Mouse (Mus musculus) stomach, postnatal 0 days (tissue): ENCODE data around the gene Copz2. TPM values are rescaled to one million over a fixed set of nuclear protein-coding genes. Genes with fewer than 3 reads are reported as not detected.

Experiments used
- ATAC-seq: fragments of 200-750 bp; cut with Nextera tagmentation; 2 replicates; pipeline ENCODE4 v1.8.0; 2017; ENCODE audit not compliant: low FRiP score, low TSS enrichment
- DNase-seq: peaks from one replicate; pipeline ENCODE4 v3.0.0-alpha.2; 2016; ENCODE audit warnings: low spot score
- H3K27ac ChIP-seq: fragments of 300-500 bp; sonication (generic); replicated peaks from 2 replicates; pipeline ENCODE4 v1.5.1; 2014; ENCODE audit warnings: mild to moderate bottlenecking, control low read depth
- H3K27me3 ChIP-seq: fragments of 300-500 bp; sonication (generic); 2 replicates; pipeline ENCODE4 v1.6.1; 2014; ENCODE audit warnings: low read length; ENCODE audit not compliant: control insufficient read depth, insufficient read depth
- H3K36me3 ChIP-seq: fragments of 300-500 bp; sonication (generic); 2 replicates; pipeline ENCODE4 v1.6.1; 2014; ENCODE audit warnings: low read length, mixed read lengths; ENCODE audit not compliant: control insufficient read depth, insufficient read depth
- H3K4me1 ChIP-seq: fragments of 300-500 bp; sonication (generic); replicated peaks from 2 replicates; pipeline ENCODE4 v1.6.1; 2014; ENCODE audit warnings: antibody characterized with exemption; ENCODE audit not compliant: control insufficient read depth, insufficient read depth
- H3K4me2 ChIP-seq: fragments of 300-500 bp; sonication (generic); replicated peaks from 2 replicates; pipeline ENCODE4 v1.6.1; 2014; ENCODE audit warnings: low read depth, mild to moderate bottlenecking, control low read depth, moderate library complexity
- H3K4me3 ChIP-seq: fragments of 300-500 bp; sonication (generic); 2 replicates; pipeline ENCODE4 v1.5.1; 2014; ENCODE audit warnings: low read depth, low read length, control low read depth
- H3K9ac ChIP-seq: fragments of 300-500 bp; sonication (generic); 2 replicates; pipeline ENCODE4 v1.6.1; 2014; ENCODE audit warnings: mild to moderate bottlenecking, low read length, control low read depth, mixed read lengths
- H3K9me3 ChIP-seq: fragments of 300-500 bp; sonication (generic); 2 replicates; pipeline ENCODE4 v1.6.1; 2016; ENCODE audit warnings: low read length; ENCODE audit not compliant: control insufficient read depth
- CTCF ChIP-seq: IDR thresholded peaks from 2 replicates; pipeline ENCODE4 v1.5.1; 2016; ENCODE audit warnings: antibody characterized with exemption, low read depth, mild to moderate bottlenecking, moderate library complexity
- EP300 ChIP-seq: optimal IDR thresholded peaks from 2 replicates; pipeline ENCODE3; 2016; ENCODE audit warnings: antibody characterized with exemption
- WGBS: fragments of 180-500 bp; shearing (Covaris S2); extraction: QIAGEN DNeasy Blood & Tissue Kit; methylation state at CpG from one replicate; pipeline ENCODE4 v1.1.7; 2014; 5-methylcytosine and 5-hydroxymethylcytosine counted together
- polyA plus RNA-seq: library from polyadenylated mRNA; unstranded; fragments of >200 nt; fragmentation: Nextera tagmentation; extraction: Ambion mirVana; gene quantifications from 2 replicates; pipeline ENCODE4 v1.2.1, GENCODE M21; 2015

Gene Copz2
- polyA plus RNA-seq, 1 experiment from 2014 or later = 95.1 TPM

DNA sequence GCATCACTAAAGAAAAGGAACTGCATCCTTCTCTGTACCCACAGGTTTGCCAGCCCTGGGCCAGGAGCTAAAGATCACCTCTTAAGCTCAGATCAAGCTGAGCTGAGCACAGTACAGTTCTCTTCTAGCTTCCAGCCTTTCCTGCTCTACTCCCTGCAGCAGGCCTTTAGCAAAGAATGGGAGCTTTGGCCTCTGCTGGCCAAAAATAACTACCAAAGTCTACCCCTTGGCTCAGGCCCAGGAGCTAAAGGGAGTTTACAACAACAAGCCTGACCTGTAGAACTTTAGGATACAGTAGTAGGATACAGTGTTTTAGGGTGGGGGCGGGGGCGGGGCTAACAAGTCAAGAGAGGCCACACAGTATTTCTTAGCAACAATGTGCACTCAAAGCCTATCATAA is 23.2 kb upstream of the Copz2 start:
- Histone ChIP-seq H3K27ac (no peak overlapping the region; the same call in 1 of the 2 replicates), H3K36me3 (peaks cover 3% of the 10 kb centered on the region), H3K4me3 (no peak overlapping the region), H3K27me3 (no peaks in the 10 kb centered on the region), H3K4me1 (peaks cover 22% of the 10 kb centered on the region), H3K9me3 (no peaks in the 10 kb centered on the region), H3K9ac (0 out of 2 replicates have a peak overlapping the region, but pooled peaks have one; percentile 14), H3K4me2 (peak overlapping the region; percentile 29)
- DNase-seq (no peak), ATAC-seq (no peak)
- TF ChIP-seq CTCF = no peak
- TF ChIP-seq EP300 = no peak
- WGBS = 60% methylated on average over 2 of the region's 2 CpGs

GRCm38 (mm10) chr11:96827062-96827581 is 22.5 kb upstream of the Copz2 start:
- H3K27ac ChIP-seq = peak overlapping the region; percentile 30; the same call in 1 of the 2 replicates
- no peaks in the 10 kb centered on the region for H3K27me3 ChIP-seq
- H3K4me3 ChIP-seq = no peak overlapping the region
- H3K4me2 ChIP-seq = peak overlapping the region; percentile 31
- H3K36me3 ChIP-seq = no peaks in the 10 kb centered on the region
- H3K9me3 ChIP-seq = no peaks in the 10 kb centered on the region
- H3K9ac ChIP-seq = peak overlapping the region; percentile 35
- WGBS = 57% methylated on average over 12 of the region's 12 CpGs
- peaks cover 22% of the 10 kb centered on the region for H3K4me1 ChIP-seq
- ATAC-seq = no peak
- no peak for TF ChIP-seq EP300
- no peak for TF ChIP-seq CTCF
- no peak for DNase-seq

- TF ChIP-seq CTCF (no peak), EP300 (no peak)
- H3K27me3 ChIP-seq = no peaks in the 10 kb centered on the region
- H3K9me3 ChIP-seq = no peaks in the 10 kb centered on the region
- no peaks in the 10 kb centered on the region for H3K36me3 ChIP-seq
- H3K4me1 ChIP-seq = peaks cover 22% of the 10 kb centered on the region
- no peak for DNase-seq
- H3K4me2 ChIP-seq = peak overlapping the region; percentile 31; the same call in 1 of the 2 replicates
- 59% methylated on average over 9 of the region's 9 CpGs for WGBS
- no peak for ATAC-seq
- no peak overlapping the region for H3K27ac ChIP-seq
- H3K4me3 ChIP-seq = 0 out of 2 replicates have a peak overlapping the region, but pooled peaks have one; percentile 8
- 0 out of 2 replicates have a peak overlapping the region, but pooled peaks have one; percentile 31 for H3K9ac ChIP-seq
Measured at GRCm38 (mm10) chr11:96827917-96828316, 21.8 kb upstream of the Copz2 start.

DNA sequence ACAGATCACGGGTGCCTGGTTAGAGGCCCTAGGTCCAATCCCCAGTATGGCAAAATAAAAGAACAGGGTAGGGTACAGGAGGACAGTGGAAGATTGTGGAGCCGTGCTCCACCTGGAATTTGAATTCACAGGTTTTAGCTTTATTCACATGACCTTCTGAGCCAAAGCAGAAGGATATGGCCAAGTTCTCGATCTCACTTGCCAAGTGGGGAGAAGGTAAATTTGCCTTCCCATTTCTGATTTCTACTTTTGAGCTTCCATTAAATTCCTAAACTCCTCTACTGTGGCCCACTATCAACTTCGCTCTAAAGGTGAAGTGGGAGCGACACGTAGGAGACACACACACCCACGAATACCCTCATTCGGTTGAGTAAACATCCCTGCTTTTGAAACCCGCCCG is 20.8 kb upstream of the Copz2 start:
- H3K9ac ChIP-seq = peak overlapping the region; percentile 68
- DNase-seq (no peak), ATAC-seq (no peak)
- H3K36me3 ChIP-seq = no peaks in the 10 kb centered on the region
- H3K4me2 ChIP-seq = peak overlapping the region; percentile 73
- WGBS = 6% methylated on average over 10 of the region's 10 CpGs
- no peaks in the 10 kb centered on the region for H3K9me3 ChIP-seq
- peak overlapping the region; percentile 96 for H3K27ac ChIP-seq
- H3K4me3 ChIP-seq = peak overlapping the region; percentile 59
- peaks cover 18% of the 10 kb centered on the region for H3K4me1 ChIP-seq
- no peaks in the 10 kb centered on the region for H3K27me3 ChIP-seq
- TF ChIP-seq EP300 (no peak), CTCF (no peak; the same call in 1 of the 2 replicates)

DNA sequence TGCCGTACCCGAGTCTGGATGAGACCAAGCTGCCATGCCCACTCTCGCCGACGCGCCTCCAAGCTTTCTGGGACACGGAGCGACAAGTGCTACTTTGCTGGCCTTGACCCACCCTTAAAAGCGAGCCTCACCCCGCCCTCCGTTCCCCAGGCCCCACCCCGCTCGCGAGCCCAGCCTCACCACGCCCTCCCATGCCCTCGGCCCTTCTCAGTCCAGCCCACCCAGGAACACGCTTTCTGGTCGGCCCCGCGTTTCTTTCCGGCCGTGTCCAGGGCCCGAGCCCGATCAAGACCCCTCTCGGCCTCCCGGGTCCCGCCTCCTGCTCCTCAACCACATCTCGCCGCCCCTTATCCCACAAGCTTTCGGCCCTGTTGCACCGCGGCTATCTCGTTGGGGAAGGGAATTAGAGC is 20.3 kb upstream of the Copz2 start:
- no peaks in the 10 kb centered on the region for H3K27me3 ChIP-seq
- under 1% methylated on average over 32 of the region's 33 CpGs for WGBS
- TF ChIP-seq EP300 (no peak), CTCF (no peak; the same call in 1 of the 2 replicates)
- H3K4me3 ChIP-seq = peak overlapping the region; percentile 59
- ATAC-seq (peak; percentile 74), DNase-seq (peak; percentile 95)
- H3K4me2 ChIP-seq = peak overlapping the region; percentile 73
- peak overlapping the region; percentile 96 for H3K27ac ChIP-seq
- no peaks in the 10 kb centered on the region for H3K9me3 ChIP-seq
- H3K36me3 ChIP-seq = no peaks in the 10 kb centered on the region
- peak overlapping the region; percentile 68 for H3K9ac ChIP-seq
- peaks cover 18% of the 10 kb centered on the region for H3K4me1 ChIP-seq

- WGBS = under 1% methylated on average over 49 of the region's 51 CpGs
- H3K36me3 ChIP-seq = no peaks in the 10 kb centered on the region
- H3K9ac ChIP-seq = peak within 1 kb of the TSS; percentile 68
- no peaks in the 10 kb centered on the region for H3K9me3 ChIP-seq
- TF ChIP-seq CTCF (no peak; the same call in none of the 2 replicates), EP300 (no peak)
- H3K4me3 ChIP-seq = peak within 1 kb of the TSS; percentile 59
- peaks cover 14% of the 10 kb centered on the region for H3K4me1 ChIP-seq
- peak; percentile 98 for DNase-seq
- no peaks in the 10 kb centered on the region for H3K27me3 ChIP-seq
- H3K27ac ChIP-seq = peak within 1 kb of the TSS; percentile 96
- peak; percentile 99 for ATAC-seq
- peak within 1 kb of the TSS; percentile 73 for H3K4me2 ChIP-seq
Measured at GRCm38 (mm10) chr11:96829813-96830538, 19.7 kb upstream of the Copz2 start, which contains the start of gene Nfe2l1. TSS of gene Nfe2l1 (minus strand) at chr11:96829968.
